23 mouse cellular contexts compared by ENCODE assay signal in genomic region chr7:64640651-64641050, GRCm38 (mm10).
DNase-seq lines count a peak whose midpoint lies in the region; ATAC-seq and TF ChIP-seq lines count a peak whose summit lies in the region.
"Had no signal": no experiment of that assay in that cellular context is flagged by ENCODE, and none has a peak within 500 bp of the region (broad histone marks: within the 10 kb centered on the region; RNA-seq: fewer than 3 reads in every experiment).

No protein-coding gene starts in this region.

- H3K27ac ChIP-seq in hindbrain, embryonic 16.5 days (ENCODE audit: low read depth, low read length), result no peak overlapping the region
- H3K27ac ChIP-seq in hindbrain, embryonic 12.5 days, result no peak overlapping the region
- 0 out of 2 replicates have a peak overlapping the region, but pooled peaks have one; percentile 24 for H3K27ac ChIP-seq in cerebellum, adult 2 months (ENCODE audit: insufficient read depth, low read length)
- H3K27ac ChIP-seq: embryonic facial prominence, embryonic 12.5 days; heart, embryonic 10.5 days; intestine, embryonic 15.5 days; layer of hippocampus, adult 2 months; limb, embryonic 13.5 days; liver, embryonic 12.5 days had no signal

- no peak overlapping the region for H3K4me3 ChIP-seq in hindbrain, embryonic 16.5 days (ENCODE audit: low read length)
- H3K4me3 ChIP-seq in hindbrain, embryonic 12.5 days, result no peak overlapping the region
- no peak overlapping the region for H3K4me3 ChIP-seq in cerebellum, adult 2 months (replicated peaks; ENCODE audit: insufficient read depth, low read depth, low read length)
- H3K4me3 ChIP-seq: embryonic facial prominence, embryonic 12.5 days; heart, embryonic 10.5 days; intestine, embryonic 15.5 days; layer of hippocampus, adult 2 months; limb, embryonic 13.5 days; liver, embryonic 12.5 days had no signal

- ATAC-seq in hindbrain, embryonic 16.5 days, result 0 out of 2 replicates have a peak, but pooled peaks have one; percentile 32
- no peak for ATAC-seq in hindbrain, embryonic 12.5 days (ENCODE audit: low FRiP score)
- ATAC-seq: intestine, embryonic 15.5 days; liver, embryonic 12.5 days; Patski had no signal

- 82% methylated on average over 3 of the region's 3 CpGs for WGBS in hindbrain, embryonic 16.5 days
- 94% methylated on average over 3 of the region's 3 CpGs for WGBS in hindbrain, embryonic 12.5 days
- 7% methylated on average over 3 of the region's 3 CpGs for WGBS in cerebellum, adult 2 months

- 0 out of 2 replicates have a peak, but pooled peaks cover 3% of the 10 kb centered on the region for H3K9me3 ChIP-seq in hindbrain, embryonic 16.5 days (ENCODE audit: control insufficient read depth, low read length)
- H3K9me3 ChIP-seq in hindbrain, embryonic 12.5 days (replicated peaks), result no peaks in the 10 kb centered on the region
- H3K9me3 ChIP-seq: embryonic facial prominence, embryonic 12.5 days; heart, embryonic 10.5 days; intestine, embryonic 15.5 days; limb, embryonic 13.5 days; liver, embryonic 12.5 days had no signal

- H3K36me3 ChIP-seq in hindbrain, embryonic 16.5 days (ENCODE audit: control insufficient read depth, insufficient read depth, low read length), result peaks cover 2% of the 10 kb centered on the region; the same call in 1 of the 2 replicates
- no peaks in the 10 kb centered on the region for H3K36me3 ChIP-seq in hindbrain, embryonic 12.5 days
- H3K36me3 ChIP-seq: embryonic facial prominence, embryonic 12.5 days; G1E; heart, embryonic 10.5 days; intestine, embryonic 15.5 days; limb, embryonic 13.5 days; liver, embryonic 12.5 days had no signal

- DNase-seq in cerebellum, adult 11 months, result peak; percentile 50
- peak; percentile 62 to 74 for DNase-seq in cerebellum, adult 2 months
- peak; percentile 65 to 73 for DNase-seq in cerebellum, postnatal 25 days
- no peak for DNase-seq in kidney, adult 8-10 months
- DNase-seq in adrenal gland, adult 2 months, result no peak
- DNase-seq: adrenal gland, adult 8-10 months; B cell, adult 2 months; heart, postnatal 4 days; kidney, postnatal 25 days; lung, adult 18-20 months; lung, postnatal 10 days; right cerebral cortex, postnatal 4 days; thymus, postnatal 14 days had no signal

- TF ChIP-seq POLR2A in cerebellum, adult 2 months (IDR thresholded peaks at IDR 0.05; ENCODE audit: borderline replicate concordance, insufficient read depth, low read length), result no peak

- no peak overlapping the region for H3K9ac ChIP-seq in hindbrain, embryonic 16.5 days (ENCODE audit: low read depth, low read length)
- H3K9ac ChIP-seq in hindbrain, embryonic 12.5 days, result no peak overlapping the region
- H3K9ac ChIP-seq: embryonic facial prominence, embryonic 12.5 days; intestine, embryonic 15.5 days; limb, embryonic 13.5 days; liver, embryonic 12.5 days had no signal

- TF ChIP-seq CTCF in cerebellum, adult 2 months (IDR thresholded peaks at IDR 0.05; ENCODE audit: borderline replicate concordance, insufficient read depth, low read depth, low read length), result no peak

- H3K4me2 ChIP-seq in hindbrain, embryonic 16.5 days (ENCODE audit: low read length), result no peak overlapping the region
- no peak overlapping the region for H3K4me2 ChIP-seq in hindbrain, embryonic 12.5 days (replicated peaks)
- H3K4me2 ChIP-seq: embryonic facial prominence, embryonic 12.5 days; intestine, embryonic 15.5 days; limb, embryonic 13.5 days; liver, embryonic 12.5 days had no signal

- no peaks in the 10 kb centered on the region for H3K4me1 ChIP-seq in hindbrain, embryonic 16.5 days (ENCODE audit: control insufficient read depth, insufficient read depth, low read depth, low read length)
- no peaks in the 10 kb centered on the region for H3K4me1 ChIP-seq in hindbrain, embryonic 12.5 days
- peaks cover 18% of the 10 kb centered on the region for H3K4me1 ChIP-seq in cerebellum, adult 2 months (ENCODE audit: control insufficient read depth, insufficient read depth, low read length)
- H3K4me1 ChIP-seq: embryonic facial prominence, embryonic 12.5 days; heart, embryonic 10.5 days; intestine, embryonic 15.5 days; limb, embryonic 13.5 days; liver, embryonic 12.5 days had no signal

- no peaks in the 10 kb centered on the region for H3K27me3 ChIP-seq in hindbrain, embryonic 16.5 days (replicated peaks; ENCODE audit: control insufficient read depth, insufficient read depth, low read length)
- H3K27me3 ChIP-seq in hindbrain, embryonic 12.5 days, result no peaks in the 10 kb centered on the region
- H3K27me3 ChIP-seq in cerebellum, adult 2 months (ENCODE audit: control insufficient read depth, insufficient read depth, low read length), result no peaks in the 10 kb centered on the region
- H3K27me3 ChIP-seq: embryonic facial prominence, embryonic 12.5 days; intestine, embryonic 15.5 days; limb, embryonic 13.5 days; liver, embryonic 12.5 days; Patski had no signal

Comparison
In these comparisons a context has a peak if more than half of its experiments do, and no peak if none do; other contexts are left out.
1. DNase-seq: peak in cerebellum, adult 11 months (single experiment), cerebellum, adult 2 months (2 of 2) and cerebellum, postnatal 25 days (2 of 2); none in kidney, adult 8-10 months (0 of 2) and adrenal gland, adult 2 months (single experiment).